Mouse (Mus musculus) testis, adult 2 months (tissue): ENCODE data around the gene Fam151a.

Experiments used
- CTCF ChIP-seq: fragments of 200-500 bp; IDR thresholded peaks from 2 replicates; pipeline ENCODE4 v1.5.1; 2012; ENCODE audit warnings: low read depth, mild to moderate bottlenecking, inconsistent platforms, low read length, moderate library complexity; ENCODE audit not compliant: control insufficient read depth, insufficient read depth, insufficient replicate concordance
- POLR2A ChIP-seq: fragments of 200-500 bp; IDR thresholded peaks from 2 replicates; pipeline ENCODE4 v1.6.1; 2012; ENCODE audit warnings: low read depth, mild to moderate bottlenecking, inconsistent platforms, low read length, moderate library complexity; ENCODE audit not compliant: control insufficient read depth

GRCm38 (mm10) chr4:106733636-106734035, at the start of gene Fam151a:
- TF ChIP-seq CTCF (no peak), POLR2A (no peak)
